Mouse (Mus musculus): ENCODE data around the gene Nfatc2. TPM values are rescaled to one million over a fixed set of nuclear protein-coding genes. Genes with fewer than 3 reads are reported as not detected.
A peak's percentile ranks its signal among the peaks of the same experiment; 100 is the strongest.

The Nfatc2 gene
- 1.7 and 1.8 TPM in 2 replicates for polyA plus RNA-seq (2015; fragmentation: Nextera tagmentation; extraction: Ambion mirVana)

DNA sequence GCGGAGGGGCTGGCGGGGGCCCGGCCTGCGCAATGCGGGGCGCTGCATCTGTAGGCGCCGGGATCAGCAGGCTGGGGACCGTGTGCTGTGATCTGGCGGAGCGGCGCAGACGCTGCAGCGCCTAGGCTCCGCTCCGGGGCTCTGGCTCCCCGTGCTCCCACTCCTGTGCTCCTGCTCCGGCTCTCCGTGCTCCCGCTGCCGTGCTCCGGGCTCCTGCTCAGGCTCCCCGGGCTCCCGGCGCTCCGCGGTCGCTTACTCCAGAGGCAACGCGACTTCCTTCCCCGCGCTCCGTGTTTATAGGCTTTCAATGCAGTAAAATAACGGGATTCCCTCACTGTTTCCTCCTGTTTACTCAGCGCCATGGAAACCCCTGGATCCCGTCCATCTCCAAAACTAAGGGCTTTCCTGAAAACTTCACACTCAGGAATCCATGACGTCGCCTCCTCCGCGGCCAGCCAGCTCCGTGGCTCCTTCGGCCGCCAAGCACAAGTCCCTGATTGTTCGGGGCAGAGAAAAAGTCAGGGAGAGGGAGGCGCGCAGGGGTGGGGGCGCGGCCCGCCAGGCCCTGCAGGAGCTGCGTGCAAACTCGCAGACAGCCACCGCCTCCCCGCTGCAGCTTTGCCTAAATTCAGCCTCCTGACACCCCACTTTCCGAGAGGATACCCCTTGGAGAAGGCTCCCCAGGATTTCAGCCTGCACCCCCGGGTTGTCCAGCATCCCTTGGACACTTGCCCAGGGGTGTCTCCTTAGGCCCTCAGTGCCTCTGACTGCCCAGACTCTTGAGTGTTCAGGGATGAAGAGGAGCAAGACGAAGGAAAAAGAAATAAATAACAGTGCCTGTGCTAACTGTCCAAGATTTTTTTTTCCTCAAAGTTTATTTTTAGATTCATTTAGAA is at the start of gene Nfatc2:
Gene Nfatc2 (minus strand): TSS at position 167 of the 896 bp plus-strand sequence.
- peak within 1 kb of the TSS; percentile 86 for H3K4me2 ChIP-seq

GRCm38 (mm10) chr2:168648171-168648570 is 46.7 kb upstream of the Nfatc2 start:
- no peak overlapping the region for H3K4me2 ChIP-seq
- no peaks in the 10 kb centered on the region for H3K27me3 ChIP-seq
- H3K36me3 ChIP-seq = peaks cover 77% of the 10 kb centered on the region
- H3K9me3 ChIP-seq = no peaks in the 10 kb centered on the region
- no peak overlapping the region for H3K27ac ChIP-seq
- no peak overlapping the region for H3K4me3 ChIP-seq
- ATAC-seq (ENCODE audit: low FRiP score) = no peak
- no peak overlapping the region for H3K9ac ChIP-seq
- WGBS = 84% methylated on average over 8 of the region's 8 CpGs
- H3K4me1 ChIP-seq (replicated peaks) = 0 out of 2 replicates have a peak, but pooled peaks cover 3% of the 10 kb centered on the region

More for the DNA sequence above, at the start of gene Nfatc2:
- peak; percentile 81 for ATAC-seq (ENCODE audit: low FRiP score)
- H3K27ac ChIP-seq = peak within 1 kb of the TSS; percentile 77
- peak within 1 kb of the TSS; percentile 54 for H3K4me3 ChIP-seq
- peak within 1 kb of the TSS; percentile 75 for H3K9ac ChIP-seq
- no peaks in the 10 kb centered on the region for H3K36me3 ChIP-seq
- H3K9me3 ChIP-seq = no peaks in the 10 kb centered on the region
- WGBS = 1% methylated on average over 56 of the region's 56 CpGs
- H3K4me1 ChIP-seq (replicated peaks) = peaks cover 49% of the 10 kb centered on the region
- H3K27me3 ChIP-seq = peaks cover 82% of the 10 kb centered on the region

DNA sequence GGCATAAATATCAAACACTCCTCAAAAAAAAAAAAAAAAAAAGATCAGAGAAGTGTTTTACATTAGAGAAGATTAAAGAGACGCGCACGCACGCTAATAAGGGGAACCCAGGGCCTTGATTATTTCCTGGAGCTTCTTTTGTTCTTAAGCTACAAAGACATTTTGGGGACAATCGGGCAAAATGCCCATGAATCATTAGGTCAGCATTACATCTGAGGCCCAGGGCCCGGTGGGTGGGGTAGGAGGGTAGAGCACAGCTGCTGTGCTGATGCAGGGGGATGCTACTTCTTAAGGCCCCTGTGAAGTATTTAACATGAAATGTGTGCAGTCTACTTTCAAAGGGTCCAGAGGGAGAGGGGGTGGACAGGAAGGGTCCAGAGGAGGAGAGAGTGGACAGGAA is 43.4 kb upstream of the Nfatc2 start:
- Histone ChIP-seq H3K36me3 (peaks cover 80% of the 10 kb centered on the region), H3K9ac (no peak overlapping the region)
- no peak for ATAC-seq (ENCODE audit: low FRiP score)

DNA sequence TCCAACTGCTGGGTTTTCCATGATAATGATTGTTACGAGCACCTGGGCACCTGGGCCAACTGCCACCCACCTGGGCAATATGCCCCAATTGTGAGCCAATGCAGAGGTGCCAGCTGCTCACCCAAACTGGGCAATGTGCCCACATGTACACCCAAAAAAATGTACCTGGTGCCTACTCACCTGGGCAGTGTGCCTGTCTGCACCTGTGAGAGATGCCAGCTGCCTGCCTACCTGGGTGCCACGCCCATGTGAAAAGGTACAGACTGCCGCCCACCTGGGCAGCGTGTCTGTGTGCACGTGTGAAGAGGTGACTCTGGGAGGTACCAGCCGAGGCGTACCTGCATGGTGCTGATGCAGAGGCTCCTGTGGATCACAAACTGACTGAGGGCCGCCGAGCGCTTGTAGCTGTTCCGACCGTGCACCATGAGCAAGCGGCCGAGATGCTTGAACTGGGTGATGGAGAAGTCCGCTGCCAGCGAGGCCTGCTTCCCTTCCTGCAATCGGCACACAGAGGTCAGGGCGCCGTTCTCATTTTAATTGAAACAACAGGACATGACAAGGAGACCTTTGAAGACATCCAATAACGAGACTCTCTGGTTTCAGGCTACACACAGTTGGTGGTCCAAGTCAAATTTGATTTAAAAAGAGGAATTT is 42.2 kb upstream of the Nfatc2 start:
- H3K9ac ChIP-seq = no peak overlapping the region
- no peak for ATAC-seq (ENCODE audit: low FRiP score)
- no peak overlapping the region for H3K27ac ChIP-seq
- H3K4me2 ChIP-seq = no peak overlapping the region
- no peak overlapping the region for H3K4me3 ChIP-seq
- H3K36me3 ChIP-seq = peaks cover 80% of the 10 kb centered on the region
- H3K27me3 ChIP-seq = no peaks in the 10 kb centered on the region
- H3K9me3 ChIP-seq = no peaks in the 10 kb centered on the region
- H3K4me1 ChIP-seq (replicated peaks) = peaks cover 15% of the 10 kb centered on the region; the same call in 1 of the 2 replicates
- 81% methylated on average over 20 of the region's 20 CpGs for WGBS

More for the DNA sequence above, 43.4 kb upstream of the Nfatc2 start:
- H3K9me3 ChIP-seq = no peaks in the 10 kb centered on the region
- no peak overlapping the region for H3K4me2 ChIP-seq
- no peak overlapping the region for H3K27ac ChIP-seq
- H3K4me3 ChIP-seq = no peak overlapping the region
- H3K27me3 ChIP-seq = no peaks in the 10 kb centered on the region
- H3K4me1 ChIP-seq (replicated peaks) = peaks cover 15% of the 10 kb centered on the region; the same call in 1 of the 2 replicates
- WGBS = 45% methylated on average over 6 of the region's 6 CpGs

GRCm38 (mm10) chr2:168642187-168642586 is 40.7 kb upstream of the Nfatc2 start:
- Histone ChIP-seq H3K27ac (peak overlapping the region; percentile 70), H3K27me3 (no peaks in the 10 kb centered on the region), H3K4me1 (replicated peaks) (peaks cover 15% of the 10 kb centered on the region; the same call in 1 of the 2 replicates), H3K9ac (no peak overlapping the region), H3K36me3 (peaks cover 79% of the 10 kb centered on the region), H3K4me3 (no peak overlapping the region), H3K4me2 (no peak overlapping the region), H3K9me3 (no peaks in the 10 kb centered on the region)
- 48% methylated on average over 11 of the region's 11 CpGs for WGBS
- ATAC-seq (ENCODE audit: low FRiP score) = 0 out of 2 replicates have a peak, but pooled peaks have one; percentile 31

DNA sequence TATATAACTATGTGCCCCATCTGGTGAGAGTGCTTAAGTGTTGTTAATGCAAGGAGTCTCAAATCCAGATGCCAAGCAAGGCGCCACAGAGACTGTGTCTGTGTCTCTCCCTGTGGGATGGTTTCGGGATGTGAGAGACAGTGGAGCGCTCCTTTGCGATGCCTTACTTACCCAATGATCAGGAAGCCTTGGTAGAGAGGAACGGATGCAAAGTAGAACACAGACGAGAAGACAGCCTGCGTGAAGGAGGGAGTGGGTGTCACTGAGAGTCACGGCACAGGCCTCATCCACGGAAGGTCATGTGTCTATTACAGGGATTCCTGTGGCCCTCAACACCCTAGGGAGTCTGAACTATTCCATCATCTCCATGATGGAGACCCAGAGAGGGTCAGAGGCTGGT is 39.0 kb upstream of the Nfatc2 start:
- H3K4me2 ChIP-seq = no peak overlapping the region
- WGBS = 88% methylated on average over 9 of the region's 9 CpGs
- no peaks in the 10 kb centered on the region for H3K27me3 ChIP-seq
- H3K4me3 ChIP-seq = no peak overlapping the region
- H3K36me3 ChIP-seq = peaks cover 81% of the 10 kb centered on the region
- H3K9ac ChIP-seq = no peak overlapping the region
- H3K9me3 ChIP-seq = no peaks in the 10 kb centered on the region
- H3K27ac ChIP-seq = no peak overlapping the region
- no peak for ATAC-seq (ENCODE audit: low FRiP score)
- peaks cover 15% of the 10 kb centered on the region; the same call in 1 of the 2 replicates for H3K4me1 ChIP-seq (replicated peaks)

GRCm38 (mm10) chr2:168634881-168635280 is 33.4 kb upstream of the Nfatc2 start:
- H3K4me3 ChIP-seq = no peak overlapping the region
- peaks cover 7% of the 10 kb centered on the region; the same call in 1 of the 2 replicates for H3K4me1 ChIP-seq (replicated peaks)
- no peaks in the 10 kb centered on the region for H3K9me3 ChIP-seq
- no peak overlapping the region for H3K9ac ChIP-seq
- H3K27ac ChIP-seq = no peak overlapping the region
- peaks cover 77% of the 10 kb centered on the region for H3K36me3 ChIP-seq
- H3K4me2 ChIP-seq = no peak overlapping the region
- H3K27me3 ChIP-seq = no peaks in the 10 kb centered on the region
- 86% methylated on average over 7 of the region's 7 CpGs for WGBS
- no peak for ATAC-seq (ENCODE audit: low FRiP score)

GRCm38 (mm10) chr2:168633301-168633816 is 31.9 kb upstream of the Nfatc2 start:
- Histone ChIP-seq H3K4me1 (replicated peaks) (peaks cover 9% of the 10 kb centered on the region; the same call in 1 of the 2 replicates), H3K27ac (no peak overlapping the region), H3K4me3 (no peak overlapping the region), H3K4me2 (no peak overlapping the region), H3K9ac (no peak overlapping the region), H3K36me3 (peaks cover 63% of the 10 kb centered on the region), H3K27me3 (no peaks in the 10 kb centered on the region), H3K9me3 (no peaks in the 10 kb centered on the region)
- no peak for ATAC-seq (ENCODE audit: low FRiP score)
- WGBS = 63% methylated on average over 14 of the region's 14 CpGs

DNA sequence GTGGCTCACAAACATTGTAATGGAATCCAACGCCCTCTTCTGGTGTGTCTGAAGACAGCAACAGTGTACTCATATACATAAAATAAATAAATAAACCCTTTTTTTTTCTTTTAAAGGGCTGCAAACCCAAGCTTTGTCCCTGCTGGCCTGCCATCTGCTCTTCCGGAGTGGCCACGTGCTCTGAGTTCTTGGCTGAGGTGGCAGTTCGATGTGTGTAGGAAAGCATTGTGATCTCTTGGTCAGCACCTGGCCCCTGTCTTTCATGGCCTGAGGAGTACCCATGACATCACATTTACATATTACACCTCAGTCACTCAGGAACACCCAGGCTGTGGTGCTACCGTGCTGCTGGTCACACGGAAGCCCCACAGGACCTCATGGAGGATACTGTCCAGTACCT is 31.1 kb upstream of the Nfatc2 start:
- Histone ChIP-seq H3K9ac (no peak overlapping the region), H3K4me2 (no peak overlapping the region), H3K27ac (no peak overlapping the region), H3K9me3 (no peaks in the 10 kb centered on the region), H3K36me3 (peaks cover 55% of the 10 kb centered on the region), H3K4me3 (no peak overlapping the region), H3K4me1 (replicated peaks) (peaks cover 16% of the 10 kb centered on the region), H3K27me3 (no peaks in the 10 kb centered on the region)
- 83% methylated on average over 6 of the region's 6 CpGs for WGBS
- ATAC-seq (ENCODE audit: low FRiP score) = no peak

DNA sequence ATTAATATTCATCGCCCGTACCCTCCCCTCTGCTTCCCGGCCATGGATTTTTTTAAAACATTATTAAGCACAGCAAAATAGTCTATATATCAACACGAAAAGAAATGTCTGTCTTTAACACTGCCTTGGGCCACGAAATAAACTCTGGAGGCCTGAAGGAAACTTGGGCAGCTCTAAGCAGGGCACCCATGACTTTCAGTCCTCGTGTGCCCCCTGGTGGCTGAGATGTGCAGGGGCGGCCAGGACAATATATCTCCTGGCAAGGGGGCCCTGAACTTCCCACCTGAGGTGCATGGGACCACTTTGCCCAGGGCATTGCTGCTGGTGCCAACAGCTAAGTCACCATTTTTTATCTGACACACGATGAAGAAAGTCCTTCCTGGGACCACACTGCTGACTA is 27.3 kb upstream of the Nfatc2 start:
- no peaks in the 10 kb centered on the region for H3K27me3 ChIP-seq
- peaks cover 19% of the 10 kb centered on the region for H3K36me3 ChIP-seq
- H3K9ac ChIP-seq = no peak overlapping the region
- 0 out of 2 replicates have a peak, but pooled peaks have one; percentile 43 for ATAC-seq (ENCODE audit: low FRiP score)
- 30% methylated on average over 8 of the region's 8 CpGs for WGBS
- no peak overlapping the region for H3K4me3 ChIP-seq
- no peak overlapping the region for H3K4me2 ChIP-seq
- 0 out of 2 replicates have a peak, but pooled peaks cover 5% of the 10 kb centered on the region for H3K9me3 ChIP-seq
- H3K27ac ChIP-seq = no peak overlapping the region
- H3K4me1 ChIP-seq (replicated peaks) = peaks cover 37% of the 10 kb centered on the region

DNA sequence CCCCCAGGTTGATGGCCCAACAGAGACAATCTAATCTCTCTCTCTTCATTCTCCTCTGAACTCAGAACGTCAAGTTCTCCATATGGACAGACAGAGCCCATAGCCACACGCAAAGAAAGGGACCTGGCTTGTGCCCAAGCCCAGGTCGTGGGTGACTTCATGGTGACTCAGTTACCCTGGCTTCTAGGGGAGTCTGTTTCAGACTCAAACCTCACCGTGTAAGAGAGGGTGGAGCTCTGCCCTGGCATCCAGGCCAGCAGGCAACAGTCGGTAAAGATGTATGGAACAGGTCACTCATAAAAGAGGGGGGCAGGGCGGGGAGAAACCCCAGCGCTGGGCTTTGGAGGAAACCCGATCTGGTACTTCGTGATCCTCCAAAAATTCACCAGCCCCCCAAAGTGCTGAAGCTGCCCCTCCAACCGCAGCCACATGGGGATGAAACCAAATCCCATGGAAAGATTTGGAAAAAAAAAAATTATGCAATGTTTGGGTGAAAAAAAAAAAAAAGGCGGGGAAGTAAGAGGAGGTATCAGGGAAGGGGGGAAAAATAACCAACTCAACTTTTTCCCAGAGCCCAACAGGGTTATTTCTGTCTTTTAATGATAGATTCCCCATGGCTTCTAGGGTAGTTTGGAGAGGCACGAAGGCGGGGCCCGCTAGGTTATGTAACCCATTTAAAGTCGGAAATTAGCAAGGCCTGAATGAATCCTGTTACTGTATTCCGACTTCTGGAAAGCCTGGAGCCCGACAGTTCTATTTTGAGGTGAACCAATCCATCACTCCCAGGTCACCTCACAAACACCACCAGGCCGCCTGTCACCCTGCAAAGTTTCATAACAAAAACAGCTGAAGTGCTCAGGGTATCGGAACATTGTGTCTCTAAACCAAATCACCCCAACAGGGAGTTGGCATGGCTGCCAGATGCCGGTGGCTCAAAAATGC is 26.6 kb upstream of the Nfatc2 start:
- Histone ChIP-seq H3K9me3 (0 out of 2 replicates have a peak, but pooled peaks cover 5% of the 10 kb centered on the region), H3K27ac (no peak overlapping the region), H3K9ac (no peak overlapping the region), H3K4me3 (no peak overlapping the region), H3K27me3 (no peaks in the 10 kb centered on the region), H3K4me2 (no peak overlapping the region), H3K36me3 (peaks cover 12% of the 10 kb centered on the region), H3K4me1 (replicated peaks) (peaks cover 30% of the 10 kb centered on the region)
- 62% methylated on average over 20 of the region's 20 CpGs for WGBS
- ATAC-seq (ENCODE audit: low FRiP score) = no peak

Data from hindbrain, embryonic 13.5 days (tissue).